Mouse (Mus musculus): ENCODE data around the gene Dlg1.

GRCm38 (mm10) chr16:31617823-31618371 is 45.3 kb upstream of the Dlg1 start:
- no peak for TF ChIP-seq CTCF (IDR thresholded peaks at IDR 0.05; ENCODE audit: low read depth, low read length)
- no peak for TF ChIP-seq POLR2AphosphoS5 (IDR thresholded peaks at IDR 0.05; ENCODE audit: insufficient replicate concordance, low read depth, low read length)
